8 mouse cellular contexts compared by ENCODE assay signal in the genomic region with DNA sequence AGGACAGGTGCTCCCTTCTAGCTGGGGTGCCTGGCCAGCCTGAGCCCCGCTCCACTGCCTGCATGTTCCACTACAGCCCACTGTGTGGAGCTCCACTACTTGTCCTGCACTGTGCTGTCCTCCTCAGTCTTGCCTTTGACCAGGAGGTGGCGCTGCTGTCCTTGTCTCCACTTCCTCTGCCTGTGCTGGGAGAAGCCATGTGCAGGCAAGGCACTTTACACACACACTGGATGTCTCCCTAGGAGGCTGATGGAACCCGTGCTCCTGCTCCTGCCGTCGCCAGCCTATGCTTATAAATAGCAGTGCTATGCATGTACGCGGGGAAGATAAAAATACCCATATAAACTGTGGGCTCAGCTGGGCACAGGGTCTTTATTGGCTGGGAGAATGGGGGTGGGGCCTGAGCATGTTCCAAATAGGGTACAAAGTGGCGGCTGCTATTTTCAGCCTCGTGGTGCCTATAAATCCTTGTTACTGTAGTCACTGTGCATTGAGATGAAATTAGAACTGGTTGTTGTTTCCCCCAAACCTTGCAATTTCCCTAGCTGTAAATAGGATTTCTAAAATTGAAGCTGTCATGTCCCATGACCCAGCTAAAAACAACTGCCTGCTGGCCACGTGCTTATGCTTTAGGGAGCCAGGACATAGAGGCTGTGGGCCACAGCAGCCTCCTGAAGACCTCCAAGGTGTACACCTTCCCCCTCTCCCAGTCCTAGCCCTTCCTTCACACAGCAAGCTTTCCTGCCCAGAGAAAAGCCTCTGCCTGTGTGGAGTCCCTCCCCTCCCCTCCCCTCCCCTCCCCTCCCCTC. TPM values are rescaled to one million over a fixed set of nuclear protein-coding genes. Genes with fewer than 3 reads are reported as not detected.
DNase-seq lines count a peak whose midpoint lies in the region; ATAC-seq lines count a peak whose summit lies in the region.

No protein-coding gene starts in this region.

- WGBS in forebrain, embryonic 10.5 days, result 28% methylated on average over 10 of the region's 10 CpGs
- 11% methylated on average over 10 of the region's 10 CpGs for WGBS in heart, embryonic 15.5 days
- WGBS in liver, embryonic 12.5 days (ENCODE audit: insufficient replicate concordance), result 15% methylated on average over 10 of the region's 10 CpGs

- H3K4me1 ChIP-seq in forebrain, embryonic 10.5 days, result peaks cover 18% of the 10 kb centered on the region
- H3K4me1 ChIP-seq in heart, embryonic 15.5 days (replicated peaks), result peaks cover 24% of the 10 kb centered on the region
- peaks cover 5% of the 10 kb centered on the region for H3K4me1 ChIP-seq in liver, embryonic 12.5 days

- ATAC-seq in CD4-positive, CD25-positive, alpha-beta regulatory T cell, adult 4 months, result peak; percentile 100
- ATAC-seq in heart, embryonic 15.5 days (replicated peaks; ENCODE audit: insufficient number of reproducible peaks, insufficient read depth, low FRiP score, low read depth), result peak; percentile 95
- ATAC-seq in liver, embryonic 12.5 days, result peak; percentile 91

- 0 out of 2 replicates have a peak, but pooled peaks cover 3% of the 10 kb centered on the region for H3K27me3 ChIP-seq in forebrain, embryonic 10.5 days (ENCODE audit: poor library complexity, severe bottlenecking)
- H3K27me3 ChIP-seq in heart, embryonic 15.5 days, result no peaks in the 10 kb centered on the region
- H3K27me3 ChIP-seq in liver, embryonic 12.5 days (replicated peaks), result no peaks in the 10 kb centered on the region
- H3K27me3 ChIP-seq in splenic B cell, adult 2 months (ENCODE audit: control insufficient read depth, insufficient read depth, low read length, poor library complexity, severe bottlenecking), result no peaks in the 10 kb centered on the region

- no peak overlapping the region; the same call in 1 of the 2 replicates for H3K9ac ChIP-seq in heart, embryonic 15.5 days
- no peak overlapping the region for H3K9ac ChIP-seq in liver, embryonic 12.5 days

- H3K36me3 ChIP-seq in forebrain, embryonic 10.5 days (replicated peaks), result peaks cover 90% of the 10 kb centered on the region
- peaks cover 56% of the 10 kb centered on the region for H3K36me3 ChIP-seq in heart, embryonic 15.5 days
- peaks cover 82% of the 10 kb centered on the region for H3K36me3 ChIP-seq in liver, embryonic 12.5 days
- no peaks in the 10 kb centered on the region; the same call in none of the 2 replicates for H3K36me3 ChIP-seq in splenic B cell, adult 2 months (ENCODE audit: control insufficient read depth, insufficient read depth, low read length, poor library complexity, severe bottlenecking)

- no peak overlapping the region for H3K4me3 ChIP-seq in forebrain, embryonic 10.5 days
- no peak overlapping the region for H3K4me3 ChIP-seq in heart, embryonic 15.5 days
- H3K4me3 ChIP-seq in liver, embryonic 12.5 days, result no peak overlapping the region

- peak overlapping the region; percentile 61 for H3K27ac ChIP-seq in forebrain, embryonic 10.5 days
- peak overlapping the region; percentile 97 for H3K27ac ChIP-seq in heart, embryonic 15.5 days
- no peak overlapping the region for H3K27ac ChIP-seq in liver, embryonic 12.5 days

- H3K4me2 ChIP-seq in heart, embryonic 15.5 days, result no peak overlapping the region
- H3K4me2 ChIP-seq in liver, embryonic 12.5 days, result no peak overlapping the region

- peak; percentile 57 for DNase-seq in c-Kit-negative CD71-positive TER-119-positive erythroid progenitor cells, embryonic 14.5 days (ENCODE audit: low read depth, low spot score)
- peak; percentile 95 for DNase-seq in forebrain, embryonic 10.5 days (ENCODE audit: extremely low spot score, low spot score)
- DNase-seq in kidney, postnatal 14 days, result peak; percentile 96
- peak; percentile 97 for DNase-seq in naive thymus-derived CD4-positive, alpha-beta T cell, adult 2 months (ENCODE audit: low read depth)
- DNase-seq in splenic B cell, adult 2 months (ENCODE audit: low read depth, low spot score), result peak; percentile 96

- H3K9me3 ChIP-seq in forebrain, embryonic 10.5 days, result no peaks in the 10 kb centered on the region
- no peaks in the 10 kb centered on the region for H3K9me3 ChIP-seq in heart, embryonic 15.5 days (replicated peaks)
- H3K9me3 ChIP-seq in liver, embryonic 12.5 days (replicated peaks), result no peaks in the 10 kb centered on the region

RNA-seq across cellular contexts. Expression of a gene that starts 11.1 kb away (rescaled TPM):
- not detected for polyA plus RNA-seq in CD4-positive, CD25-positive, alpha-beta regulatory T cell, adult 4 months (2017; shearing (Covaris generic))
- polyA plus RNA-seq in forebrain, embryonic 10.5 days (2016; fragmentation: Nextera tagmentation; extraction: Ambion mirVana), result 0.15 TPM in 1 of 2 replicates, not detected in the other
- 0.60 TPM in 2 replicates for polyA plus RNA-seq in heart, embryonic 15.5 days (2015; fragmentation: Nextera tagmentation; extraction: Ambion mirVana)
- polyA plus RNA-seq in liver, embryonic 12.5 days (2016; fragmentation: Nextera tagmentation; extraction: Ambion mirVana), result not detected in 2 replicates

RNA-seq across cellular contexts. Expression of a gene that starts 14.2 kb away (rescaled TPM):
- under 1 TPM in 1 of 2 experiments, not detected in 1; 0.52 TPM for polyA plus RNA-seq in CD4-positive, CD25-positive, alpha-beta regulatory T cell, adult 4 months (2017; shearing (Covaris generic))
- 0.14 and 0.52 TPM in 2 replicates for polyA plus RNA-seq in forebrain, embryonic 10.5 days (2016; fragmentation: Nextera tagmentation; extraction: Ambion mirVana)
- polyA plus RNA-seq in heart, embryonic 15.5 days (2015; fragmentation: Nextera tagmentation; extraction: Ambion mirVana), result 0.61 and 0.73 TPM in 2 replicates
- 0.07 TPM in 1 of 2 replicates, not detected in the other for polyA plus RNA-seq in liver, embryonic 12.5 days (2016; fragmentation: Nextera tagmentation; extraction: Ambion mirVana)

RNA-seq across cellular contexts. Expression of a gene that starts 14.5 kb away (rescaled TPM):
- 10 to 100 TPM in 1 of 2 experiments, 1 to 10 TPM in 1; 6.0 to 10.5 TPM for polyA plus RNA-seq in CD4-positive, CD25-positive, alpha-beta regulatory T cell, adult 4 months (2017; shearing (Covaris generic))
- 47.8 and 50.5 TPM in 2 replicates for polyA plus RNA-seq in forebrain, embryonic 10.5 days (2016; fragmentation: Nextera tagmentation; extraction: Ambion mirVana)
- 29.5 and 39.9 TPM in 2 replicates for polyA plus RNA-seq in heart, embryonic 15.5 days (2015; fragmentation: Nextera tagmentation; extraction: Ambion mirVana)
- polyA plus RNA-seq in liver, embryonic 12.5 days (2016; fragmentation: Nextera tagmentation; extraction: Ambion mirVana), result 16.1 and 17.1 TPM in 2 replicates

RNA-seq across cellular contexts. Expression of a gene that starts 41.9 kb away (rescaled TPM):
- not detected for polyA plus RNA-seq in CD4-positive, CD25-positive, alpha-beta regulatory T cell, adult 4 months (2017; shearing (Covaris generic))
- 1.6 and 2.2 TPM in 2 replicates for polyA plus RNA-seq in forebrain, embryonic 10.5 days (2016; fragmentation: Nextera tagmentation; extraction: Ambion mirVana)
- polyA plus RNA-seq in heart, embryonic 15.5 days (2015; fragmentation: Nextera tagmentation; extraction: Ambion mirVana), result 9.8 and 9.9 TPM in 2 replicates
- 1.2 and 1.4 TPM in 2 replicates for polyA plus RNA-seq in liver, embryonic 12.5 days (2016; fragmentation: Nextera tagmentation; extraction: Ambion mirVana)
